Mouse (Mus musculus) cortical plate, adult 2 months (tissue): Measurements from ENCODE around the gene Pigg.

Source experiments
- CTCF ChIP-seq: fragments of 200-500 bp; IDR thresholded peaks from 2 replicates; pipeline ENCODE4 v1.5.1; 2011; ENCODE audit warnings: mild to moderate bottlenecking, control low read depth, low read length; ENCODE audit not compliant: insufficient read depth; ENCODE audit errors: extremely low read depth
- POLR2A ChIP-seq: fragments of 200-500 bp; IDR thresholded peaks from 2 replicates; pipeline ENCODE4 v1.6.1; 2011; ENCODE audit warnings: mild to moderate bottlenecking, low read length, control low read depth; ENCODE audit not compliant: insufficient read depth; ENCODE audit errors: extremely low read depth

DNA sequence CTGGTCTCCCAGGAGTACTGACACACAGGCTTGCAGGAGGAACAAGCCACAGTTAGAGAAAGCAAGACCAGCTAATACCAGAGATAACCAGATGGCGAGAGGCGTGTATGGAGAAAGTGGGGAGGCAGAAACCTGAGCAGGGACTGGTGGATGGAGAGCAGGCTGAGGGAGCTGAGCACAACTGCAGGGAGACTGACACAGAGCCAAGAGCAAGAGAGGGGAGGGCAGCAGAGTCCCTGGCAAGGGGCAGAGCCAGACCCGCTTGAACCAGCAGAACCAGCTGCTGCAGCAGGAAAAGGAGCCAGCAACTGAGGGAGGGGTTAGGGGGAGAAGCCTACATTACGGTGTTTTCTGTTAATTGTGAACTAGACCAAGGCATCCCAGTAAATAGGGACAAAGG, 49.7 kb upstream of the Pigg start:
- TF ChIP-seq CTCF = no peak
- no peak for TF ChIP-seq POLR2A
